ENCODE assay signal across 9 mouse cellular contexts in the genomic region with DNA sequence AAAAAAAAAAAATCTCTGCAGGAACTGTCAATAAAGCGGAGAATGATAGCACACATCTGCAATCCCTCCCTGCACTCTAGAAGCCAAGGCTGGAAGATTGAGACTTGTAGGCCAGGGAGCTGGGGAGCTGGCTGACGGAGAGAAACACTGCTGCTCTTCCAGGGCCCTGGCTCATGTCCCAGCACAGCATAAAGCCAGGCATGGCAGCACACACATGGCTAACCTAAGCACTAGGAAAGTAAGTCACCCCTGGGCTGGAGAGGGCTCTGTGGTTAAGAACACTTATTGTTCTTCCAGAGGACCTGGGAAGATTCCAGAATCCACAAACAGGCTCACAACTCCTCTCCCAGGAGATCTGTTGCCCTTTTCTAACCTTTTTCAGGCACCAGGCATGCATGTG. TPM values are rescaled to one million over a fixed set of nuclear protein-coding genes. Genes with fewer than 3 reads are reported as not detected.
DNase-seq lines count a peak whose midpoint lies in the region; ATAC-seq lines count a peak whose summit lies in the region.
"Had no signal": no experiment of that assay in that cellular context is flagged by ENCODE, and none has a peak within 500 bp of the region (broad histone marks: within the 10 kb centered on the region; RNA-seq: fewer than 3 reads in every experiment).

No protein-coding gene starts in this region.

- no peaks in the 10 kb centered on the region for H3K27me3 ChIP-seq in heart, embryonic 13.5 days (replicated peaks)

- peak overlapping the region; percentile 44 for H3K9ac ChIP-seq in heart, embryonic 13.5 days

- 55% methylated on average over 2 of the region's 2 CpGs for WGBS in heart, embryonic 13.5 days

- DNase-seq in left cerebral cortex, postnatal 4 days: peak; percentile 53
- DNase-seq in left cerebral cortex, postnatal 25 days (ENCODE audit: low spot score in 2 of 2): no peak
- peak; percentile 47 to 50 for DNase-seq in cerebellum, postnatal 36 days
- DNase-seq in lung, postnatal 10 days: peak; percentile 65
- DNase-seq in frontal cortex, postnatal 36 days (ENCODE audit: low spot score in 2 of 2): no peak
- DNase-seq in urinary bladder, postnatal 25 days (ENCODE audit: low spot score): no peak
- DNase-seq in left cerebral cortex, adult 9 months (ENCODE audit: low spot score in 2 of 2): no peak

- peak overlapping the region; percentile 62 for H3K27ac ChIP-seq in heart, embryonic 13.5 days (replicated peaks)

- H3K9me3 ChIP-seq in heart, embryonic 13.5 days: no peaks in the 10 kb centered on the region

- no peak overlapping the region for H3K4me3 ChIP-seq in heart, embryonic 13.5 days

- peaks cover 14% of the 10 kb centered on the region; the same call in 1 of the 2 replicates for H3K36me3 ChIP-seq in heart, embryonic 13.5 days

- intact Hi-C loops in left cerebral cortex, postnatal 4 days (cut with DNase I): no loop called here
- intact Hi-C loops in left cerebral cortex, postnatal 25 days (cut with DNase I): no loop called here

- ATAC-seq in heart, embryonic 13.5 days (ENCODE audit: extremely low read depth, insufficient number of reproducible peaks, low FRiP score, low TSS enrichment): no peak

- H3K4me2 ChIP-seq in heart, embryonic 13.5 days: no peak overlapping the region

- H3K4me1 ChIP-seq in heart, embryonic 13.5 days: peaks cover 22% of the 10 kb centered on the region

RNA-seq across cellular contexts. Expression of gene Pgd, which starts 6.1 kb away (rescaled TPM):
- 10 to 100 TPM; 64.6 to 64.7 TPM for total RNA-seq in left cerebral cortex, postnatal 4 days (2021)
- total RNA-seq in left cerebral cortex, postnatal 25 days (2021): 10 to 100 TPM; 33.1 to 33.5 TPM
- 77.3 and 86.6 TPM in 2 replicates for polyA plus RNA-seq in heart, embryonic 13.5 days (2015; fragmentation: Nextera tagmentation; extraction: Ambion mirVana)

RNA-seq across cellular contexts. Expression of gene Cenps, which starts 35.2 kb away (rescaled TPM):
- 10 to 100 TPM; 33.5 to 38.3 TPM for total RNA-seq in left cerebral cortex, postnatal 4 days (2021)
- total RNA-seq in left cerebral cortex, postnatal 25 days (2021): 10 to 100 TPM; 23.3 to 24.3 TPM
- 23.2 and 25.6 TPM in 2 replicates for polyA plus RNA-seq in heart, embryonic 13.5 days (2015; fragmentation: Nextera tagmentation; extraction: Ambion mirVana)

RNA-seq across cellular contexts. Expression of gene Cort, which starts 46.1 kb away (rescaled TPM):
- total RNA-seq in left cerebral cortex, postnatal 4 days (2021): 10 to 100 TPM; 13.8 to 16.6 TPM
- 10 to 100 TPM; 13.7 to 14.1 TPM for total RNA-seq in left cerebral cortex, postnatal 25 days (2021)
- polyA plus RNA-seq in heart, embryonic 13.5 days (2015; fragmentation: Nextera tagmentation; extraction: Ambion mirVana): not detected in 2 replicates
- total RNA-seq: neutrophil, adult 5-6 weeks had no signal

Comparison
In these comparisons a context has a peak if more than half of its experiments do, and no peak if none do; other contexts are left out.
1. DNase-seq: peak in left cerebral cortex, postnatal 4 days (single experiment), cerebellum, postnatal 36 days (2 of 2) and lung, postnatal 10 days (single experiment); none in left cerebral cortex, postnatal 25 days (0 of 2), frontal cortex, postnatal 36 days (0 of 2), urinary bladder, postnatal 25 days (single experiment) and left cerebral cortex, adult 9 months (0 of 2).